Mouse (Mus musculus): Measurements from ENCODE around the gene Ccdc162. TPM values are rescaled to one million over a fixed set of nuclear protein-coding genes. Genes with fewer than 3 reads are reported as not detected.

Gene Ccdc162
- polyA plus RNA-seq, 1 experiment from 2014 or later: 0.90 TPM

GRCm38 (mm10) chr10:41583383-41583782 lies 133.1 kb downstream of the Ccdc162 start:
- 58% methylated on average over 6 of the region's 6 CpGs for whole genome bisulfite sequencing

GRCm38 (mm10) chr10:41582901-41583361 lies 133.5 kb downstream of the Ccdc162 start:
- 2% methylated on average over 4 of the region's 5 CpGs for WGBS
- no peak for ATAC-seq
- H3K27ac ChIP-seq (ENCODE audit: low read length): no peak overlapping the region

More at GRCm38 (mm10) chr10:41583383-41583782, 133.1 kb downstream of the Ccdc162 start:
- Histone ChIP-seq H3K36me3 (ENCODE audit: control insufficient read depth, insufficient read depth, low read length) (no peaks in the 10 kb centered on the region), H3K4me2 (ENCODE audit: low read length) (no peak overlapping the region), H3K4me1 (ENCODE audit: control insufficient read depth, insufficient read depth, low read length) (no peaks in the 10 kb centered on the region), H3K4me3 (ENCODE audit: low read depth, low read length) (no peak overlapping the region), H3K27ac (ENCODE audit: low read length) (no peak overlapping the region), H3K9ac (ENCODE audit: low read depth, low read length) (no peak overlapping the region), H3K27me3 (ENCODE audit: control insufficient read depth, insufficient read depth, low read depth, low read length) (no peaks in the 10 kb centered on the region), H3K9me3 (replicated peaks; ENCODE audit: control insufficient read depth, low read length, poor library complexity, severe bottlenecking) (no peaks in the 10 kb centered on the region)
- no peak for ATAC-seq

GRCm38 (mm10) chr10:41580441-41580840 lies 136.0 kb downstream of the Ccdc162 start:
- H3K4me3 ChIP-seq (ENCODE audit: low read depth, low read length): no peak overlapping the region
- no peaks in the 10 kb centered on the region for H3K27me3 ChIP-seq (ENCODE audit: control insufficient read depth, insufficient read depth, low read depth, low read length)
- ATAC-seq: no peak
- H3K9ac ChIP-seq (ENCODE audit: low read depth, low read length): no peak overlapping the region
- H3K4me2 ChIP-seq (ENCODE audit: low read length): no peak overlapping the region
- no peaks in the 10 kb centered on the region for H3K4me1 ChIP-seq (ENCODE audit: control insufficient read depth, insufficient read depth, low read length)
- no peak overlapping the region for H3K27ac ChIP-seq (ENCODE audit: low read length)
- 87% methylated on average over 4 of the region's 4 CpGs for WGBS
- H3K9me3 ChIP-seq (replicated peaks; ENCODE audit: control insufficient read depth, low read length, poor library complexity, severe bottlenecking): no peaks in the 10 kb centered on the region
- no peaks in the 10 kb centered on the region for H3K36me3 ChIP-seq (ENCODE audit: control insufficient read depth, insufficient read depth, low read length)

More at GRCm38 (mm10) chr10:41582901-41583361, 133.5 kb downstream of the Ccdc162 start:
- Histone ChIP-seq H3K36me3 (ENCODE audit: control insufficient read depth, insufficient read depth, low read length) (no peaks in the 10 kb centered on the region), H3K4me2 (ENCODE audit: low read length) (no peak overlapping the region), H3K27me3 (ENCODE audit: control insufficient read depth, insufficient read depth, low read depth, low read length) (no peaks in the 10 kb centered on the region), H3K9ac (ENCODE audit: low read depth, low read length) (no peak overlapping the region), H3K4me1 (ENCODE audit: control insufficient read depth, insufficient read depth, low read length) (no peaks in the 10 kb centered on the region), H3K9me3 (replicated peaks; ENCODE audit: control insufficient read depth, low read length, poor library complexity, severe bottlenecking) (no peaks in the 10 kb centered on the region), H3K4me3 (ENCODE audit: low read depth, low read length) (no peak overlapping the region)

GRCm38 (mm10) chr10:41578541-41578940 lies 137.9 kb downstream of the Ccdc162 start:
- Histone ChIP-seq H3K27ac (ENCODE audit: low read length) (no peak overlapping the region), H3K4me2 (ENCODE audit: low read length) (no peak overlapping the region), H3K4me1 (ENCODE audit: control insufficient read depth, insufficient read depth, low read length) (no peaks in the 10 kb centered on the region), H3K27me3 (ENCODE audit: control insufficient read depth, insufficient read depth, low read depth, low read length) (no peaks in the 10 kb centered on the region), H3K36me3 (ENCODE audit: control insufficient read depth, insufficient read depth, low read length) (no peaks in the 10 kb centered on the region), H3K9ac (ENCODE audit: low read depth, low read length) (no peak overlapping the region), H3K4me3 (ENCODE audit: low read depth, low read length) (no peak overlapping the region), H3K9me3 (replicated peaks; ENCODE audit: control insufficient read depth, low read length, poor library complexity, severe bottlenecking) (no peaks in the 10 kb centered on the region)
- 48% methylated on average over 1 of the region's 1 CpGs for WGBS
- no peak for ATAC-seq

- Histone ChIP-seq H3K9ac (ENCODE audit: low read depth, low read length) (no peak overlapping the region), H3K4me2 (ENCODE audit: low read length) (no peak overlapping the region), H3K27ac (ENCODE audit: low read length) (no peak overlapping the region), H3K36me3 (ENCODE audit: control insufficient read depth, insufficient read depth, low read length) (no peaks in the 10 kb centered on the region), H3K27me3 (ENCODE audit: control insufficient read depth, insufficient read depth, low read depth, low read length) (no peaks in the 10 kb centered on the region), H3K4me1 (ENCODE audit: control insufficient read depth, insufficient read depth, low read length) (no peaks in the 10 kb centered on the region), H3K4me3 (ENCODE audit: low read depth, low read length) (no peak overlapping the region), H3K9me3 (replicated peaks; ENCODE audit: control insufficient read depth, low read length, poor library complexity, severe bottlenecking) (no peaks in the 10 kb centered on the region)
- ATAC-seq: no peak
- 84% methylated on average over 7 of the region's 7 CpGs for whole genome bisulfite sequencing
These were observed 140.1 kb downstream of the Ccdc162 start for GRCm38 (mm10) chr10:41576328-41576833.

- no peak overlapping the region for H3K27ac ChIP-seq (ENCODE audit: low read length)
- H3K4me2 ChIP-seq (ENCODE audit: low read length): no peak overlapping the region
- no peak for ATAC-seq
- no peaks in the 10 kb centered on the region for H3K9me3 ChIP-seq (replicated peaks; ENCODE audit: control insufficient read depth, low read length, poor library complexity, severe bottlenecking)
- H3K9ac ChIP-seq (ENCODE audit: low read depth, low read length): no peak overlapping the region
- no peaks in the 10 kb centered on the region for H3K27me3 ChIP-seq (ENCODE audit: control insufficient read depth, insufficient read depth, low read depth, low read length)
- no peak overlapping the region for H3K4me3 ChIP-seq (ENCODE audit: low read depth, low read length)
- H3K36me3 ChIP-seq (ENCODE audit: control insufficient read depth, insufficient read depth, low read length): no peaks in the 10 kb centered on the region
- WGBS: 75% methylated on average over 8 of the region's 8 CpGs
- no peaks in the 10 kb centered on the region for H3K4me1 ChIP-seq (ENCODE audit: control insufficient read depth, insufficient read depth, low read length)
These were observed 140.7 kb downstream of the Ccdc162 start for GRCm38 (mm10) chr10:41575451-41576327.

- H3K27me3 ChIP-seq (ENCODE audit: control insufficient read depth, insufficient read depth, low read depth, low read length): no peaks in the 10 kb centered on the region
- 28% methylated on average over 6 of the region's 6 CpGs for WGBS
These were observed 143.2 kb downstream of the Ccdc162 start for GRCm38 (mm10) chr10:41573190-41573589.

GRCm38 (mm10) chr10:41572274-41572673 lies 144.2 kb downstream of the Ccdc162 start:
- ATAC-seq: no peak
- WGBS: 88% methylated on average over 4 of the region's 4 CpGs
- no peak overlapping the region for H3K27ac ChIP-seq (ENCODE audit: low read length)
- H3K36me3 ChIP-seq (ENCODE audit: control insufficient read depth, insufficient read depth, low read length): no peaks in the 10 kb centered on the region
- no peaks in the 10 kb centered on the region for H3K4me1 ChIP-seq (ENCODE audit: control insufficient read depth, insufficient read depth, low read length)
- no peaks in the 10 kb centered on the region for H3K27me3 ChIP-seq (ENCODE audit: control insufficient read depth, insufficient read depth, low read depth, low read length)
- H3K4me3 ChIP-seq (ENCODE audit: low read depth, low read length): no peak overlapping the region
- no peak overlapping the region for H3K9ac ChIP-seq (ENCODE audit: low read depth, low read length)
- no peak overlapping the region for H3K4me2 ChIP-seq (ENCODE audit: low read length)
- H3K9me3 ChIP-seq (replicated peaks; ENCODE audit: control insufficient read depth, low read length, poor library complexity, severe bottlenecking): no peaks in the 10 kb centered on the region

More at GRCm38 (mm10) chr10:41573190-41573589, 143.2 kb downstream of the Ccdc162 start:
- ATAC-seq: no peak
- Histone ChIP-seq H3K4me2 (ENCODE audit: low read length) (no peak overlapping the region), H3K9ac (ENCODE audit: low read depth, low read length) (no peak overlapping the region), H3K27ac (ENCODE audit: low read length) (no peak overlapping the region), H3K4me3 (ENCODE audit: low read depth, low read length) (no peak overlapping the region), H3K9me3 (replicated peaks; ENCODE audit: control insufficient read depth, low read length, poor library complexity, severe bottlenecking) (no peaks in the 10 kb centered on the region), H3K36me3 (ENCODE audit: control insufficient read depth, insufficient read depth, low read length) (no peaks in the 10 kb centered on the region), H3K4me1 (ENCODE audit: control insufficient read depth, insufficient read depth, low read length) (no peaks in the 10 kb centered on the region)

GRCm38 (mm10) chr10:41571065-41571464 lies 145.4 kb downstream of the Ccdc162 start:
- H3K9me3 ChIP-seq (replicated peaks; ENCODE audit: control insufficient read depth, low read length, poor library complexity, severe bottlenecking): no peaks in the 10 kb centered on the region
- no peaks in the 10 kb centered on the region for H3K4me1 ChIP-seq (ENCODE audit: control insufficient read depth, insufficient read depth, low read length)
- H3K27me3 ChIP-seq (ENCODE audit: control insufficient read depth, insufficient read depth, low read depth, low read length): no peaks in the 10 kb centered on the region
- H3K36me3 ChIP-seq (ENCODE audit: control insufficient read depth, insufficient read depth, low read length): no peaks in the 10 kb centered on the region
- H3K9ac ChIP-seq (ENCODE audit: low read depth, low read length): no peak overlapping the region
- no peak overlapping the region for H3K27ac ChIP-seq (ENCODE audit: low read length)
- ATAC-seq: no peak
- no peak overlapping the region for H3K4me2 ChIP-seq (ENCODE audit: low read length)
- WGBS: 86% methylated on average over 4 of the region's 4 CpGs
- H3K4me3 ChIP-seq (ENCODE audit: low read depth, low read length): no peak overlapping the region

Measured in midbrain, embryonic 16.5 days (tissue).